Mouse (Mus musculus) stomach, postnatal 0 days (tissue): ENCODE data around the gene Mobp.

Experiments
- CTCF ChIP-seq: IDR thresholded peaks from 2 replicates; pipeline ENCODE4 v1.5.1; 2016; ENCODE audit warnings: antibody characterized with exemption, low read depth, mild to moderate bottlenecking, moderate library complexity
- EP300 ChIP-seq: optimal IDR thresholded peaks from 2 replicates; pipeline ENCODE3; 2016; ENCODE audit warnings: antibody characterized with exemption

DNA sequence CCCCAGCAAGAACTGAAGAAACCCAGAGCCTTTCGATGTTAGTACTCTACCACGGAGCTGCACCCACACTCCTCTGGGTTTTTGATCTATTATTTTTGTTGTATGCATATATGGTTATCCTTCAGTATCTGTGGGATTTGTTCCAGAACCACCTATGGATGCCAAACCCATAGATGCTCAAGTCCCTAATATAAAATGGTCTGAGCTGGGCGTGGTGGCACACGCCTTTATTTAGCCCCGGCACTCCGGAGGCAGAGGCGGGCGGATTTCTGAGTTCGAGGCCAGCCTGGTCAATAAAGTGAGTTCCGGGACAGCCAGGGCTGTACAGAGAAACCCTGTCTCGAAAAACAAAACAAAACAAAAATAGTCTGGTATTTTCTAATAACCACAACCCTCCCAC lies 22.6 kb upstream of the Mobp start:
- TF ChIP-seq CTCF = no peak
- no peak for TF ChIP-seq EP300
